Mouse (Mus musculus): ENCODE measurements at regions not wholly inside any gene's neighbourhood (a gene's known extent, or its start where the extent isn't known, plus 50 kb on each side); places are given as distances from the start of the nearest gene placed in this dataset.

GRCm38 (mm10) chr9:14174324-14175040 lies 100.4 kb upstream of the Sesn3 start:
- no peak for DNase-seq (ENCODE audit: low spot score in 2 of 2)

- no peak for DNase-seq (ENCODE audit: low spot score in 2 of 2)
These were observed 99.6 kb upstream of the Sesn3 start for GRCm38 (mm10) chr9:14175041-14175881.

- DNase-seq (ENCODE audit: low spot score in 2 of 2): no peak
These were observed 95.1 kb upstream of the Sesn3 start for GRCm38 (mm10) chr9:14179777-14180176.

GRCm38 (mm10) chr9:14184261-14184660 lies 90.6 kb upstream of the Sesn3 start:
- no peak for DNase-seq (ENCODE audit: low spot score in 2 of 2)

GRCm38 (mm10) chr9:14185681-14186080 lies 89.2 kb upstream of the Sesn3 start:
- DNase-seq (ENCODE audit: low spot score in 2 of 2): no peak

GRCm38 (mm10) chr9:14187753-14188152 lies 87.1 kb upstream of the Sesn3 start:
- no peak for DNase-seq (ENCODE audit: low spot score in 2 of 2)

- no peak for DNase-seq (ENCODE audit: low spot score in 2 of 2)
These were observed 86.4 kb upstream of the Sesn3 start for GRCm38 (mm10) chr9:14188504-14188903.

GRCm38 (mm10) chr9:14190660-14191059 lies 84.2 kb upstream of the Sesn3 start:
- no peak for DNase-seq (ENCODE audit: low spot score in 2 of 2)

GRCm38 (mm10) chr9:14194748-14195147 lies 80.1 kb upstream of the Sesn3 start:
- no peak for DNase-seq (ENCODE audit: low spot score in 2 of 2)

GRCm38 (mm10) chr9:14199116-14199515 lies 75.8 kb upstream of the Sesn3 start:
- no peak for DNase-seq (ENCODE audit: low spot score in 2 of 2)

GRCm38 (mm10) chr9:14199983-14200700 lies 74.7 kb upstream of the Sesn3 start:
- no peak for DNase-seq (ENCODE audit: low spot score in 2 of 2)

GRCm38 (mm10) chr9:14200852-14201251 lies 74.0 kb upstream of the Sesn3 start:
- no peak for DNase-seq (ENCODE audit: low spot score in 2 of 2)

- no peak for DNase-seq (ENCODE audit: low spot score in 2 of 2)
These were observed 72.1 kb upstream of the Sesn3 start for GRCm38 (mm10) chr9:14202551-14203306.

GRCm38 (mm10) chr9:14203307-14203695 lies 71.6 kb upstream of the Sesn3 start:
- no peak for DNase-seq (ENCODE audit: low spot score in 2 of 2)

GRCm38 (mm10) chr9:14203768-14204416 lies 71.0 kb upstream of the Sesn3 start:
- DNase-seq (ENCODE audit: low spot score in 2 of 2): no peak

GRCm38 (mm10) chr9:14204817-14205216 lies 70.0 kb upstream of the Sesn3 start:
- DNase-seq (ENCODE audit: low spot score in 2 of 2): no peak

GRCm38 (mm10) chr9:14206838-14207560 lies 67.9 kb upstream of the Sesn3 start:
- no peak for DNase-seq (ENCODE audit: low spot score in 2 of 2)

- no peak for DNase-seq (ENCODE audit: low spot score in 2 of 2)
These were observed 67.3 kb upstream of the Sesn3 start for GRCm38 (mm10) chr9:14207561-14207936.

GRCm38 (mm10) chr9:14213283-14213682 lies 61.6 kb upstream of the Sesn3 start:
- no peak for DNase-seq (ENCODE audit: low spot score in 2 of 2)

- no peak for DNase-seq (ENCODE audit: low spot score in 2 of 2)
These were observed 59.6 kb upstream of the Sesn3 start for GRCm38 (mm10) chr9:14215171-14215782.
